Mouse (Mus musculus) midbrain, postnatal 0 days (tissue): ENCODE results near the gene Susd5. TPM values are rescaled to one million over a fixed set of nuclear protein-coding genes. Genes with fewer than 3 reads are reported as not detected.
A peak's percentile ranks its signal among the peaks of the same experiment; 100 is the strongest.
"Not testable (repeated sequence)": the region's sequence is repeated elsewhere in the genome, so short reads cannot be mapped to it uniquely, and the experiment has no call there.

Source experiments
- ATAC-seq: fragments of 200-750 bp; cut with Nextera tagmentation; 2 replicates; pipeline ENCODE4 v1.8.0; 2017; ENCODE audit warnings: moderate number of reproducible peaks, mild to moderate bottlenecking, moderate TSS enrichment, moderate library complexity; ENCODE audit not compliant: low FRiP score
- DNase-seq: peaks from one replicate; pipeline ENCODE4 v3.0.0-alpha.2; 2015; ENCODE audit warnings: low spot score
- H3K27ac ChIP-seq: fragments of 300-500 bp; sonication (generic); 2 replicates; pipeline ENCODE4 v1.5.1; 2014; ENCODE audit warnings: low read depth, mild to moderate bottlenecking, low read length, mixed read lengths
- H3K27me3 ChIP-seq: fragments of 300-500 bp; sonication (generic); 2 replicates; pipeline ENCODE4 v1.6.1; 2014; ENCODE audit warnings: low read length, control low read depth, mixed read lengths; ENCODE audit not compliant: insufficient read depth
- H3K36me3 ChIP-seq: fragments of 300-500 bp; sonication (generic); 2 replicates; pipeline ENCODE4 v1.6.1; 2014; ENCODE audit warnings: low read length, control low read depth, mixed read lengths; ENCODE audit not compliant: insufficient read depth
- H3K4me1 ChIP-seq: fragments of 300-500 bp; sonication (generic); 2 replicates; pipeline ENCODE4 v1.6.1; 2014; ENCODE audit warnings: mild to moderate bottlenecking, control low read depth, antibody characterized with exemption, low read length, mixed read lengths; ENCODE audit not compliant: insufficient read depth
- H3K4me2 ChIP-seq: fragments of 300-500 bp; sonication (generic); 2 replicates; pipeline ENCODE4 v1.6.1; 2014; ENCODE audit warnings: low read depth, mild to moderate bottlenecking, low read length, mixed read lengths; ENCODE audit not compliant: poor library complexity, severe bottlenecking
- H3K4me3 ChIP-seq: fragments of 300-500 bp; sonication (generic); 2 replicates; pipeline ENCODE4 v1.5.1; 2014; ENCODE audit warnings: low read depth, mild to moderate bottlenecking, low read length, moderate library complexity
- H3K9ac ChIP-seq: fragments of 300-500 bp; sonication (generic); replicated peaks from 2 replicates; pipeline ENCODE4 v1.6.1; 2014; ENCODE audit warnings: mild to moderate bottlenecking, low read length, moderate library complexity, mixed read lengths; ENCODE audit not compliant: poor library complexity, severe bottlenecking
- H3K9me3 ChIP-seq: fragments of 300-500 bp; sonication (generic); 2 replicates; pipeline ENCODE4 v1.6.1; 2016; ENCODE audit warnings: low read length, control low read depth
- CTCF ChIP-seq: IDR thresholded peaks from 2 replicates; pipeline ENCODE4 v1.5.1; 2016; ENCODE audit warnings: antibody characterized with exemption, mild to moderate bottlenecking
- WGBS: fragments of 180-500 bp; shearing (Covaris S2); extraction: QIAGEN DNeasy Blood & Tissue Kit; methylation state at CpG from one replicate; pipeline ENCODE4 v1.1.7; 2014; 5-methylcytosine and 5-hydroxymethylcytosine counted together
- polyA plus RNA-seq: library from polyadenylated mRNA; unstranded; fragments of >200 nt; fragmentation: Nextera tagmentation; extraction: Ambion mirVana; gene quantifications from 2 replicates; pipeline ENCODE4 v1.2.1, GENCODE M21; 2015
- total RNA-seq: library from RNA; depleted of rRNA; stranded (reverse); fragments of >200 nt; gene quantifications from 2 replicates; pipeline ENCODE4 v1.2.3, GENCODE M21; 2014

Susd5 gene
- total and polyA plus RNA-seq, 2 experiments from 2014 or later: 1.1 to 2.4 TPM

GRCm38 (mm10) chr9:114086422-114086821 lies 29.5 kb downstream of the Susd5 start:
- TF ChIP-seq CTCF: no peak
- H3K4me3 ChIP-seq: no peak overlapping the region
- ATAC-seq (no peak), DNase-seq (no peak)
- H3K4me2 ChIP-seq: no peak overlapping the region
- no peak overlapping the region for H3K9ac ChIP-seq
- no peaks in the 10 kb centered on the region for H3K9me3 ChIP-seq
- no peaks in the 10 kb centered on the region for H3K27me3 ChIP-seq
- 81% methylated on average over 3 of the region's 3 CpGs for WGBS
- H3K36me3 ChIP-seq: no peaks in the 10 kb centered on the region
- no peak overlapping the region for H3K27ac ChIP-seq
- no peaks in the 10 kb centered on the region for H3K4me1 ChIP-seq

- H3K4me2 ChIP-seq: no peak overlapping the region
- H3K9ac ChIP-seq: no peak overlapping the region
- no peaks in the 10 kb centered on the region for H3K27me3 ChIP-seq
- H3K27ac ChIP-seq: no peak overlapping the region
- ATAC-seq (no peak), DNase-seq (no peak)
- H3K4me1 ChIP-seq: no peaks in the 10 kb centered on the region
- no peaks in the 10 kb centered on the region for H3K9me3 ChIP-seq
- TF ChIP-seq CTCF: no peak
- WGBS: 76% methylated on average over 11 of the region's 11 CpGs
- no peak overlapping the region for H3K4me3 ChIP-seq
- no peaks in the 10 kb centered on the region for H3K36me3 ChIP-seq
Measured at GRCm38 (mm10) chr9:114087106-114087815, 30.3 kb downstream of the Susd5 start.

DNA sequence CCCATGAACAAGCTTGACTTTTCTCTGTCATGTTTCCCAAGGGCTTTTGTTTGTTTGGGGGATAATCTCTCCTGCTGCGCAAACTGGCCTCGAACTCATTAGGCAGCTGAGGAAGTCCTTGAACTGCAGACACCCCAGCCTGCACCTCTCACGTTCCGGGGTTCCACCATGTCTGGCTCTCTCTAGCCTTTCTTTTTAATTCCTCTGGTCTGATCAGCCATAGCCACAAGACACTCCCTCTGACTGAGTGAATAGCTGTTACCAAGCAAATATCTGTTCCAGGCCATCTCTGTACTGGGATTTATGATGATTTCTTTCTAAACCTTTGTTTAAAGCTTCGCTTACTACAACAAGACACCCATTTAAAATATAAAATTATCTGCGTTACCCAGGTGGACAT lies 31.9 kb downstream of the Susd5 start:
- H3K9me3 ChIP-seq, H3K27ac ChIP-seq, H3K4me2 ChIP-seq, ATAC-seq, H3K36me3 ChIP-seq, DNase-seq, H3K9ac ChIP-seq, H3K4me1 ChIP-seq, H3K27me3 ChIP-seq, H3K4me3 ChIP-seq: not testable (repeated sequence)
- WGBS: 80% methylated on average over 6 of the region's 6 CpGs

GRCm38 (mm10) chr9:114092188-114092587 lies 35.2 kb downstream of the Susd5 start:
- peak; percentile 72 for DNase-seq
- H3K4me2 ChIP-seq, H3K4me3 ChIP-seq, H3K4me1 ChIP-seq, H3K9me3 ChIP-seq, H3K9ac ChIP-seq, H3K27ac ChIP-seq, ATAC-seq, H3K36me3 ChIP-seq, H3K27me3 ChIP-seq: not testable (repeated sequence)
- peak; percentile 53 for TF ChIP-seq CTCF
- WGBS: 13% methylated on average over 9 of the region's 9 CpGs

DNA sequence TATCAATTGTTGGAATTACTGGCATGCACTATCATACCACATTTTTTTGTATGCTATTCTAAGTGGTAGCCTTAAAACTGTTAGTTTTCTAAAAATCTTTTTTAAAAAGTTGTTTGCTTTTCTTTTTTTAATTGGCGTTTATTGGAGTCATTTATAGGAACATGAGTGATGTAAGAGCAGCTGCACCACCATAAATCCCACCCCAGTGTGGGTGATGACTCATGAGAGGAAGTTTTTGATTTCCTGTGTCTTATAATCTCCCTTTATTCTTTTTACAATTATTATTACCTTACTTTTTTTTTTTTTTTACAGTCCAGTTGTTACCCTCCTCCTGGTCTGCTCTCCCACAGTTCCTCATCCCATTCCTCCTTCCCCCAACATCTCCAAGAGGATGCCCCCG lies 37.9 kb downstream of the Susd5 start:
- H3K4me3 ChIP-seq: no peak overlapping the region
- no peak for DNase-seq
- no peak overlapping the region for H3K4me2 ChIP-seq
- ATAC-seq: no peak
- H3K9me3 ChIP-seq: no peaks in the 10 kb centered on the region
- TF ChIP-seq CTCF: no peak
- no peak overlapping the region for H3K9ac ChIP-seq
- no peaks in the 10 kb centered on the region for H3K4me1 ChIP-seq
- H3K36me3 ChIP-seq: no peaks in the 10 kb centered on the region
- no peak overlapping the region for H3K27ac ChIP-seq
- H3K27me3 ChIP-seq: no peaks in the 10 kb centered on the region
- 93% methylated on average over 2 of the region's 2 CpGs for WGBS

- Histone ChIP-seq H3K4me2 (no peak overlapping the region), H3K27me3 (no peaks in the 10 kb centered on the region), H3K4me3 (no peak overlapping the region), H3K27ac (no peak overlapping the region), H3K36me3 (no peaks in the 10 kb centered on the region), H3K9me3 (no peaks in the 10 kb centered on the region), H3K9ac (no peak overlapping the region), H3K4me1 (no peaks in the 10 kb centered on the region)
- DNase-seq: no peak
- no peak for TF ChIP-seq CTCF
- ATAC-seq: no peak
- WGBS: 76% methylated on average over 9 of the region's 9 CpGs
Measured at GRCm38 (mm10) chr9:114098716-114099302, 41.9 kb downstream of the Susd5 start.
